Mouse (Mus musculus): ENCODE data around the gene Slc7a6os. TPM values are rescaled to one million over a fixed set of nuclear protein-coding genes. Genes with fewer than 3 reads are reported as not detected.

Gene Slc7a6os
- polyA plus RNA-seq, 1 experiment from 2014 or later, result 17.0 TPM

- Histone ChIP-seq H3K4me2 (replicated peaks; ENCODE audit: low read depth) (no peak overlapping the region), H3K36me3 (ENCODE audit: control insufficient read depth, insufficient read depth) (peaks cover 33% of the 10 kb centered on the region), H3K27ac (ENCODE audit: low read depth, low read length) (no peak overlapping the region), H3K4me1 (replicated peaks; ENCODE audit: control insufficient read depth, insufficient read depth, low read length) (no peaks in the 10 kb centered on the region), H3K4me3 (ENCODE audit: low read depth, low read length) (no peak overlapping the region), H3K27me3 (replicated peaks; ENCODE audit: control insufficient read depth, insufficient read depth, low read length) (no peaks in the 10 kb centered on the region), H3K9ac (ENCODE audit: low read depth, low read length) (no peak overlapping the region), H3K9me3 (ENCODE audit: control insufficient read depth) (no peaks in the 10 kb centered on the region)
- peak; percentile 30 for TF ChIP-seq CTCF (IDR thresholded peaks at IDR 0.05; ENCODE audit: low read depth)
- WGBS, result 71% methylated on average over 3 of the region's 3 CpGs
- ATAC-seq, result no peak
These were observed 22.0 kb upstream of the Slc7a6os start for GRCm38 (mm10) chr8:106232751-106233150.

GRCm38 (mm10) chr8:106231536-106231935 is 20.8 kb upstream of the Slc7a6os start:
- 94% methylated on average over 7 of the region's 7 CpGs for WGBS
- Histone ChIP-seq H3K9me3 (ENCODE audit: control insufficient read depth) (no peaks in the 10 kb centered on the region), H3K4me1 (replicated peaks; ENCODE audit: control insufficient read depth, insufficient read depth, low read length) (no peaks in the 10 kb centered on the region), H3K36me3 (ENCODE audit: control insufficient read depth, insufficient read depth) (peaks cover 30% of the 10 kb centered on the region), H3K4me3 (ENCODE audit: low read depth, low read length) (no peak overlapping the region), H3K27me3 (replicated peaks; ENCODE audit: control insufficient read depth, insufficient read depth, low read length) (no peaks in the 10 kb centered on the region), H3K4me2 (replicated peaks; ENCODE audit: low read depth) (no peak overlapping the region), H3K27ac (ENCODE audit: low read depth, low read length) (no peak overlapping the region), H3K9ac (ENCODE audit: low read depth, low read length) (no peak overlapping the region)
- no peak for ATAC-seq
- no peak for TF ChIP-seq CTCF (IDR thresholded peaks at IDR 0.05; ENCODE audit: low read depth)

- no peak for ATAC-seq
- peak; percentile 88 for TF ChIP-seq CTCF (IDR thresholded peaks at IDR 0.05; ENCODE audit: low read depth)
- Histone ChIP-seq H3K4me2 (replicated peaks; ENCODE audit: low read depth) (no peak overlapping the region), H3K9me3 (ENCODE audit: control insufficient read depth) (no peaks in the 10 kb centered on the region), H3K27ac (ENCODE audit: low read depth, low read length) (no peak overlapping the region), H3K4me3 (ENCODE audit: low read depth, low read length) (no peak overlapping the region), H3K36me3 (ENCODE audit: control insufficient read depth, insufficient read depth) (peaks cover 18% of the 10 kb centered on the region; the same call in 1 of the 2 replicates), H3K27me3 (replicated peaks; ENCODE audit: control insufficient read depth, insufficient read depth, low read length) (no peaks in the 10 kb centered on the region), H3K9ac (ENCODE audit: low read depth, low read length) (no peak overlapping the region), H3K4me1 (replicated peaks; ENCODE audit: control insufficient read depth, insufficient read depth, low read length) (no peaks in the 10 kb centered on the region)
- WGBS, result 37% methylated on average over 9 of the region's 9 CpGs
These were observed 15.9 kb upstream of the Slc7a6os start for GRCm38 (mm10) chr8:106226589-106226988.

GRCm38 (mm10) chr8:106219620-106220019 is 8.9 kb upstream of the Slc7a6os start:
- Histone ChIP-seq H3K9ac (ENCODE audit: low read depth, low read length) (no peak overlapping the region), H3K4me3 (ENCODE audit: low read depth, low read length) (no peak overlapping the region), H3K27ac (ENCODE audit: low read depth, low read length) (no peak overlapping the region), H3K27me3 (replicated peaks; ENCODE audit: control insufficient read depth, insufficient read depth, low read length) (no peaks in the 10 kb centered on the region), H3K36me3 (ENCODE audit: control insufficient read depth, insufficient read depth) (peaks cover 33% of the 10 kb centered on the region; the same call in 1 of the 2 replicates), H3K9me3 (ENCODE audit: control insufficient read depth) (no peaks in the 10 kb centered on the region), H3K4me1 (replicated peaks; ENCODE audit: control insufficient read depth, insufficient read depth, low read length) (no peaks in the 10 kb centered on the region), H3K4me2 (replicated peaks; ENCODE audit: low read depth) (no peak overlapping the region)
- peak; percentile 55 for TF ChIP-seq CTCF (IDR thresholded peaks at IDR 0.05; ENCODE audit: low read depth)
- no peak for ATAC-seq
- 85% methylated on average over 3 of the region's 3 CpGs for WGBS

GRCm38 (mm10) chr8:106213959-106214358 is 3.2 kb upstream of the Slc7a6os start:
- Histone ChIP-seq H3K27ac (ENCODE audit: low read depth, low read length) (no peak overlapping the region), H3K36me3 (ENCODE audit: control insufficient read depth, insufficient read depth) (peaks cover 16% of the 10 kb centered on the region; the same call in 1 of the 2 replicates), H3K27me3 (replicated peaks; ENCODE audit: control insufficient read depth, insufficient read depth, low read length) (no peaks in the 10 kb centered on the region), H3K4me3 (ENCODE audit: low read depth, low read length) (no peak overlapping the region), H3K4me1 (replicated peaks; ENCODE audit: control insufficient read depth, insufficient read depth, low read length) (peaks cover 8% of the 10 kb centered on the region; the same call in 1 of the 2 replicates), H3K9ac (ENCODE audit: low read depth, low read length) (no peak overlapping the region), H3K4me2 (replicated peaks; ENCODE audit: low read depth) (no peak overlapping the region), H3K9me3 (ENCODE audit: control insufficient read depth) (no peaks in the 10 kb centered on the region)
- no peak for TF ChIP-seq CTCF (IDR thresholded peaks at IDR 0.05; ENCODE audit: low read depth)
- 93% methylated on average over 3 of the region's 3 CpGs for WGBS
- ATAC-seq, result no peak

GRCm38 (mm10) chr8:106211421-106211820 is 686 bp upstream of the Slc7a6os start:
- Histone ChIP-seq H3K9ac (ENCODE audit: low read depth, low read length) (peak overlapping the region; percentile 89), H3K4me1 (replicated peaks; ENCODE audit: control insufficient read depth, insufficient read depth, low read length) (peaks cover 8% of the 10 kb centered on the region; the same call in 1 of the 2 replicates), H3K27ac (ENCODE audit: low read depth, low read length) (peak overlapping the region; percentile 95; the same call in 1 of the 2 replicates), H3K4me2 (replicated peaks; ENCODE audit: low read depth) (peak overlapping the region; percentile 81), H3K4me3 (ENCODE audit: low read depth, low read length) (peak overlapping the region; percentile 82), H3K9me3 (ENCODE audit: control insufficient read depth) (no peaks in the 10 kb centered on the region), H3K36me3 (ENCODE audit: control insufficient read depth, insufficient read depth) (peaks cover 20% of the 10 kb centered on the region; the same call in 1 of the 2 replicates), H3K27me3 (replicated peaks; ENCODE audit: control insufficient read depth, insufficient read depth, low read length) (no peaks in the 10 kb centered on the region)
- WGBS, result 2% methylated on average over 13 of the region's 13 CpGs
- TF ChIP-seq CTCF (IDR thresholded peaks at IDR 0.05; ENCODE audit: low read depth), result no peak
- no peak for ATAC-seq

All from intestine, postnatal 0 days (tissue).